Mouse (Mus musculus) stomach, postnatal 0 days (tissue): Measurements from ENCODE around the gene Gm9936.

ENCODE experiments used
- CTCF ChIP-seq: IDR thresholded peaks from 2 replicates; pipeline ENCODE4 v1.5.1; 2016; ENCODE audit warnings: antibody characterized with exemption, low read depth, mild to moderate bottlenecking, moderate library complexity
- EP300 ChIP-seq: optimal IDR thresholded peaks from 2 replicates; pipeline ENCODE3; 2016; ENCODE audit warnings: antibody characterized with exemption

DNA sequence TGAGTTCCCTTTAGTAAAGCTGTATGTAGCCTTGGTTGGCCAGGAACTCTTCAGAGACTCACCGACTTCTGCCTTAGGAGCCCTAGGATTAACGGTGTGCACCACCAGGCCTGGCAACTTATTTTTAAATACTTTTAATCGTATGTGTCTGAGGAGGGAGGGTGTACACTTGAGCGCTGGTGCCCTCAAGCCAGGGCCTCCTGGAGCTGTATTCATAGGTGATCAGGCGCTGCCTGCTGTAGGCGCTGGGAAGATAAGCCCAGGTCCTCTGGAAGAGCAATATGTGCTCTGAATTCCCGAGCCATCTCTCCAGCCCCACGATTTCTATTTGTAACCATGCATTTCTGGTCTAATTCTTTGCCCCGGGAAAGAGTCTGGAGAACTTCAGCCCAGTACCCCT, 51.4 kb downstream of the Gm9936 start:
- TF ChIP-seq CTCF (no peak), EP300 (no peak)
